Mouse (Mus musculus): ENCODE measurements around the gene Jmy.
A peak's percentile ranks its signal among the peaks of the same experiment; 100 is the strongest.

The Jmy gene

DNA sequence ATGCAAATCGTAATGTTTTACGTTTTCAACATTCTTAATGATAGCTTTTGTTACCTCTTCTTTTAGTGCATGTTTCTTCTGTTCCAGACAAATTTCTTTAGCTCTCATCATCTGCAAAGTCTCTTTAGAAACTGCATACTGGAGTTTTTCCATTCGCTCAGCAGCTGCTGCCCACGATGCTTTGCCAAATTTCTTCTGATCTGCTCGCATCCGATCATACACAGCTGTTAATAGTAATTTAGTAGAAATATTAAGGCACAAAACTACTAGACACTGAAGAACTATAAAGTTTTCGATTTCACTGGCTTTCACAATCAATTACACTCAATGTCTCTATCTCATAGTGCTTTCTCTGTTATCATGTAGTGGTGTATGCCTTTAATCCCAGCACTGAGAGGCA, 40.0 kb downstream of the Jmy start:
- no peak for DNase-seq (ENCODE audit: extremely low spot score, low read depth, low spot score)

GRCm38 (mm10) chr13:93458616-93459015, 41.0 kb downstream of the Jmy start:
- DNase-seq (ENCODE audit: extremely low spot score, low read depth, low spot score): no peak

GRCm38 (mm10) chr13:93453275-93453674, 46.3 kb downstream of the Jmy start:
- no peak for DNase-seq (ENCODE audit: extremely low spot score, low read depth, low spot score)

DNA sequence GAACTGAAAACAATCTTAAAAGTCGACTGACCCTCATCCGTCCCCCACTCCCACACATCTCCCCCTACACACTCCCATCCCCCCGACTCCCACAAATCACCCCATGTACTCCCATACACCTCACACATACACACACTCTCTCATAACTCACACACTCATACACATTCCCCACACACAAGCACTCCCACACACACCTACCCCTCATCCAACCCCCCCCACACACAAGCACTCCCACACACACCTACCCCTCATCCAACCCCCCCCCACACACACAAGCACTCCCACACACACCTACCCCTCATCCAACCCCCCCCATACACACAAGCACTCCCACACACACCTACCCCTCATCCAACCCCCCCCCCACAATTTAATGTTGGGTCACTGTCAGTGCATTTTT, 59.4 kb downstream of the Jmy start:
- DNase-seq (ENCODE audit: extremely low spot score, low read depth, low spot score): no peak

- DNase-seq (ENCODE audit: extremely low spot score, low read depth, low spot score): no peak
Measured at GRCm38 (mm10) chr13:93429205-93429604, 70.4 kb downstream of the Jmy start.

GRCm38 (mm10) chr13:93427920-93428876, 71.4 kb downstream of the Jmy start:
- no peak for DNase-seq (ENCODE audit: extremely low spot score, low read depth, low spot score)

GRCm38 (mm10) chr13:93423224-93423623, 76.4 kb downstream of the Jmy start:
- DNase-seq (ENCODE audit: extremely low spot score, low read depth, low spot score): no peak

DNA sequence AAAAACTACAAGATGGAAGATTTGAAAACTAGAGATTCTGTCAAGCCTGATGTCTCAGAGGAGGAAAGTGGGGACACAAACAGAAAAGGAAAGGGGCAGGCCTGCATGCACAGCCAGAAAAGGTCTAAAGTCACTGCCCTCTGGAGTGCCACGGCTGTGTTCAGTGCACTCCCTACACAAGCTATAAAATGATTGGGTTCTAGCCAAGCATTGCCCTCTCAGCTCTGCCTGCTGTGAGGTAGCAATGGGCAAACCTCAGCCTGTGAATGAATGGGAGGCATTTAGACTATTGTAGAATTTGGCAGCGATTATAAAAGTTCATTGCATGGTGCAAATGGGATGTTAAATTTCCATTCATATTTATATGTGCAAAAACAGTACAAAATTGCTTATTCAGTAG, 79.8 kb downstream of the Jmy start:
- DNase-seq (ENCODE audit: extremely low spot score, low read depth, low spot score): no peak

GRCm38 (mm10) chr13:93418292-93418691, 81.3 kb downstream of the Jmy start:
- DNase-seq (ENCODE audit: extremely low spot score, low read depth, low spot score): no peak

DNA sequence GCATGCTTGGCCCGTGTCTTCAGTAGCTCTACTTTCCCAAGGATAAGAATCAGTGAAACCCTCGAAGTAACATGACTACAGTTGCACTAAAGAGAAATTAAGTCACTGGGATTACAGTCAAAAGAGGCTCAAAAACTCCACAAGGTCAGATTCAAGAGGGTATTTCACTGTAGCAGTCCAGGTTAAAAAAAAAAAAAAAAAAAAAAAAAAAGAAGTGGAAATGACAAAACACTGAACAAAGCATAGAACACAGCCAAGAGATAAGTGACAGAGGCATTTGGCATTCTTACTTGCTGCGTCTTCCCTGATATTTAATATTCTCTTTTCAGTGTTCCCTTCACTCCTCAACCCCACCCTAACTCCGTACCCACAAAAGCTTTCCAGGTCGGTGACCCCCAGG, 84.6 kb downstream of the Jmy start:
- no peak for DNase-seq (ENCODE audit: extremely low spot score, low read depth, low spot score)

DNA sequence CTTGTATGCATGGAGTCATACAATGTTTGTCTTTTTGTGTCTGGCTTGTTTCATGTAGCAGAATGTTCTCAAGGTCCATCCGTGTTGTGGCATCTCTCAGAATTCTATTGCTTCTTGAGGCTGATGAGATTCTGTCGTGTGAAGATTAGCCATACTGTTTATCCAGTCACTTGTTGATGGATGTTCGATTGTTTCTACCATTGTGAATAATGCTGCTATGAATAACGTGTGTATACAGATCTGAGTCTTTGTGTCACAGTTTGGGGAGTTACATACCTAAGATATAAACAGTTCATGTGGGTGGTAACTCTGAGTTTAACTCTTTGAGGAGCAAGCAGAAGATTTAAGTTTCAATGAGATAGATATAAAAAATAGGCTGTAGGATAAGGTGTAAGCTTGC, 89.3 kb downstream of the Jmy start:
- no peak for DNase-seq (ENCODE audit: extremely low spot score, low read depth, low spot score)

- DNase-seq (ENCODE audit: extremely low spot score, low read depth, low spot score): no peak
Measured at GRCm38 (mm10) chr13:93406855-93407254, 92.8 kb downstream of the Jmy start.

DNA sequence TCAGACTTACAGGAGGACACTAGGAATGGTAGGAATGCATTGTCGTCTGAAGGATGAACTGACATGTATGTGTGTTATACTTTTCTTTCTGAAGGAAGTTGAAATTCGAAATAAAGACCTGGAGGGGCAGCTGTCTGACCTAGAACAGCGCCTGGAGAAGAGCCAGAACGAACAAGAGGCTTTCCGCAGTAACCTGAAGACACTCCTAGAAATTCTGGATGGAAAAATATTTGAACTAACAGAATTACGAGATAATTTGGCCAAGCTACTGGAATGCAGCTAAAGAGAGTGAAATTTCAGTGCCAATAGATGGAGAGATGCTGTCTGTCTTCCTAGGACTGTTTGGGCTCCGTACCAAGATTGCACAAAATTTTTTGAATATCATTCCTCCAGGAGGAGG, 97.7 kb downstream of the Jmy start:
- no peak for DNase-seq (ENCODE audit: extremely low spot score, low read depth, low spot score)

DNA sequence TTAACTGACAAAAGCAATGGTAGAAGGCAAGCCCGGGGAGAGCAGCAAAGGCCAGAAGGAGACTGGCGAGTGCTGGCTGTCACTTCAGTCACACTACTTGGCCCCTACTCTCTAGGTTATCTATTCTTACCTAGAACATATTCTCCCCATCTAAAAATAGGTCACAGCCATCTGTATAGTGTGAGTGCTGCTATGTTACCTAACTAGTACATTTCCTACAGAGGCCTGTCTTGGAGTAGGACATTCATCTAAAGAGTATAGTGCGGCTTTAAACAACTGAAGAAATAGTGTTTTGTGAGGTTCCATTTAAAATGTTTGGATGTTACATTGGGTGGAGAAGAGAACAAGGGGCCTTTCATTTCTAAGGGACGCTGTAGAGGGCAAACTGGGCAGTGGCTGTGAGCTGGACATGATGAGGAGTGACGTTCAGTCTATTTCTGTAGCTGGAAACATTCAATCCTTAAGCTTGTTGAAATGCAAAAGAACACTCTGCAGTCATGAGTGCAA, 99.8 kb downstream of the Jmy start:
- no peak for DNase-seq (ENCODE audit: extremely low spot score, low read depth, low spot score)

DNA sequence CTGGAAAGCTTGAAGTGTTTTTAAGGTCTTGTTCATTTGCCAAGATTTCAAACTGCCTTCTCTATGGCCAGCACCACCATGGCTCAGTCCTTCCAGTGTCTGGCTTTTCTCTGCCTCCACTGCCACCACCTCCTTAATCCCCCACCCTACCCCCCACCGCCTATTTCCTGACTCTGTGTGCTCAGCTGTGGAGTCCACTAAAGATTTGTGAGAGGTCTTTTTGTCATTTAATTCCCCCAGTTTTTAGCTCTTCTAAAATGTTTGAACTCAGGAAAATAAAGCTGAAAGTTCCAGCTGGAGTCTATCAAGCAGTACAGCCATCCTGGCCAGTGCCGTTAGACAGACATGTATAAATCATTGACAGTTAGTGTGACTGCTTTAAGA, 110.4 kb downstream of the Jmy start:
- peak; percentile 37 for DNase-seq (ENCODE audit: extremely low spot score, low read depth, low spot score)

DNA sequence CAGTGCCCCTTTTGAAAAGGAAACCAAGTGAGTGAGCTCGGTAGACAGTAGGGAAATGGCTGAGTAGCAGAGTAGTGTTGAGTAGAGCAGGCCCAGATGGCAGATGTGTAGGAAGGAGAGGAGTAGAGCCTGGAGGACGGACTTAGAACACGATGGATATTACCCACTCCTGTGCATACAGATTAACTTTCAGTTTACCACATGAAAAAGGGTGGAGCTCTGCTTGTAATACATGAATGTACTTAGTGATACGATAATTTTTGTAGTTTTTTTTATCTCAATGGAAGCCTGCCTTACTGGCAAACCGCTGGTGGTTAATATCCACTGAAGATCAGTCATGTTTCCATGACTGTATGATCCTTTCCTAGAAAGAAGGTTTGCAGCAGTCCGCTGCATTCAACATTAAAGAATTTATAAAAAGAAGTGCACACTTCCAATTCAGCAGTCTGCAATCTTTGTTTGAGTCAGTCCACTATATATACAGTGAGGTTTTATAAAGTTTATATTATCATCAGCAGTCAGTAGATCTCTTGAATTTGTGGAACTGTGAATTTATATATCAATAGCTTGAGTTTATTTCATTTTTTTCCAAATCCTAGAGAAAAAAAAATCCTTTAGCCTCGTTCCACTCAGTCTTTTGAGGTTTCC, 110.9 kb downstream of the Jmy start:
- peak; percentile 6 for DNase-seq (ENCODE audit: extremely low spot score, low read depth, low spot score)

- DNase-seq (ENCODE audit: extremely low spot score, low read depth, low spot score): no peak
Measured at GRCm38 (mm10) chr13:93387440-93387839, 112.2 kb downstream of the Jmy start.

DNA sequence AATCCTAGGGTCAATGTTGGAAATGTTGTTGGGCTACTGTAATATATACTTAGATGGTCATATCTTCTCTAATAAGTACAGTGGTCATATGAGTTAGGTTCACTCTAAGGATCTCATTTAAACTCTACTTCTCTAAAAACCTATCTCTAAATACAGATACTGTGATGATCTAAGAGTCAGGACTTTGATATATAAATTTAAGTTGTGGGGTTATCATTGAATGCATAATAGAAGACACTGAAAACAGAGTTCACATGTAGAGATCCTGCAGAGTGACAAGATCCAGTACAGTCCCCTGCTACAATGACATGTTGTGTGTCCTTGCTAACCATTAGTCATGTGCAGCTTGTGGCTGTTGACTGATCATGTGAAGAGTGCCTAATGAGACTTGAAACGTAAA, 114.5 kb downstream of the Jmy start:
- DNase-seq (ENCODE audit: extremely low spot score, low read depth, low spot score): no peak

DNA sequence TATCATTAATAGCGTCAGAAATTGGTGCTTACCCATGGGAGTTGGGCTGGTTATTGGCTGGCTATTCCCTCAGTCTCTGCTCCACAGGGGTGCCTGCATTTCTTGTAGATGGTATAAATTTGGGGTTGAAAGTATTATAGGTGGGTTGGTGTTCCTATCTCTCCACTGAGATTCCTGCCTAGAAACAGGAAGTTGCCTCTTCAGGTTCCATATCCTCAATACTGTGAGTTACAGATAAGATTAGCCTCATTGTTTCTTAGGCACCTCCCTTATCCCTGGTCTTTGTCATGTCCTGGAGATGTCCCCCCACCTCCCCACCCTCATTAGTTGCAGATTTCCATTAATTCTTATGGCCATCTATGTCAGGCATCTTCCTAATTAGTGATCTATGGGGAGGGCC, 115.1 kb downstream of the Jmy start:
- DNase-seq (ENCODE audit: extremely low spot score, low read depth, low spot score): no peak

GRCm38 (mm10) chr13:93383620-93384019, 116.0 kb downstream of the Jmy start:
- no peak for DNase-seq (ENCODE audit: extremely low spot score, low read depth, low spot score)

- DNase-seq (ENCODE audit: extremely low spot score, low read depth, low spot score): no peak
Measured at GRCm38 (mm10) chr13:93383092-93383491, 116.5 kb downstream of the Jmy start.

DNA sequence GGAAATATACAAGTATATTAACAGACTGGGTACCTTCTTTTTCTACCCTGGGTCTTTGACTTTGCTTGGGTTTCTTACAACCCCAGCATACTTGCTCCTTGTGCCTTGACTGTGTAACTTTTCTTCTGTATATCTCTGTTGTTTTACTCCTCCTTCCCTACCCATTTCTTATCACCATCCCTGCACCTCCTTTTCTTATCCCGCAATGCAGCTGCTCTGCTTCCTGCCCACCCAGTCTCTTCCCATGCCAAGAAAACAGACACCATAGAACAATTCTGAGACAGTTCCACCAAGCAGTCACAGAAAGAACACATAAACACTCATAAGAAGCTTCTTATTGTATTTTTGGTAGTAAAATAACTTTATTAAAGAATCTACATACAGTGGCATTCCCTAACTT, 118.3 kb downstream of the Jmy start:
- no peak for DNase-seq (ENCODE audit: extremely low spot score, low read depth, low spot score)

Data from hindlimb bud, embryonic 11.5 days (tissue).